Mouse (Mus musculus) kidney, adult 11 months (tissue): ENCODE measurements around the gene Cog8.
A peak's percentile ranks its signal among the peaks of the same experiment; 100 is the strongest.

Experiments used
- DNase-seq: peaks from one replicate; pipeline ENCODE4 v3.0.0; 2022

Gene Cog8

DNA sequence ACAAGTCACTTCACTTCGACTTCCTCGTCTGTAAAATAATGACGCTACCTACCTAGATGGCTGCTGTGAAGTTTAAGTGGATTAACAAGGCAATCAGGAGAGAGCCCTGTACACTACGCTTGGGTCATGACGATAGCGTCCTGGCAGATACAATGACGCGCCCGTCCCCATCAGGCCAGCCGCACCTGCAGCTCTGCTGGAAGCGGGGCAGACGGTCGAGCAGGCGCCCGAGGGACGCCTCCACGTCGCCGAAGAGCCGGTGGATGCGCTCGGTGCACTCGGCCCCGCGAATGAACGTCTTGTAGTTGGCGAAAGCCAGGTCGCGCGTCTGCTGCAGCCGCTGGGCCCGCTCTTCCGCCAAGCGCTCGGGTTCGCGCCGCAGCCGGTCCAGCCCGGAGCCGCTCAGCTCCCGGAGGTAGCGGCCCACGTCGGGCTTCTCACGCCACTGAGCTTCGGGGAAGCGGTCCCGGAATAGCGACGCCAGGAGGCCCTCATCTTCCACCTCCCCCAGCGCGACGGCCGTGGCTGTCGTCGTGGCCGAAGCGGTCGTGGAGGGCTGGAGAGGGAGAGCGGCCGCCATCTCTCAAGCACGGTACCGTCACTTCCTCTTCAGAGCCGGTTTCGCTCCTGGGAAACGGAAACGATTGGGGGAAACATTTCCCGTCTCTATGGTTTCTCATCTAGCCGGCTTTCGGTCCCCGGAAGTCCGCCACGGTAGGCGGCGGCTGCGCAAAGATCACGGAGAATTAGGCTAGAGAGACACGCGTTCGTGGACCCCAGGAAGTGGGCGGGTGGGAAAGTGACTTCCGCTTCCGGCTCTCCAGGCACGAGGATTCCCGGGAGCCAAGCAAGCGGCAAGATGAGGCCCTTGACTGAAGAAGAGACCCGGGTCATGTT is at the start of gene Cog8, which contains the start of gene Nip7:
Cog8 (minus strand) TSS at position 614 of the 897 bp plus-strand sequence.
Nip7 (plus strand) TSS at position 802 of the 897 bp plus-strand sequence.
- peak; percentile 97 for DNase-seq

DNA sequence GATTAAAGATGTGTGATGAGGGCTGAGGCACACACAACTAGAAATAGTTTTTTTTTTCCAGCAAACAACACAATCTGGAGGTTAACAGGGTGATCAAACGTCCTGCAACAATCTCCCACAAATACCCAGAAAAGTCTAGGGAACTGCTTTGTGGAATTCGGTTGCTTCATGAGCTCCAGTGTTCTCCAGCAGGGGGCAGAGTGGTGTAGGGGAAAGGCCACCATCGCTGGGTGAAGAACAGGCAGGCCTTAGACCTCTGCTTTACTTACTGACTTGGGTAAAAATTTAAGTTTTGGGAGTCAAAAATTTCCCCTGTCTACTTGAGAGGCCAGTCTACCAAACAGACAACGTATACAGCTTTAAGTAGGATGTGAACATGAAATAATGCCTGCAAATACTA is 48.1 kb upstream of the Cog8 start:
- DNase-seq: no peak

DNA sequence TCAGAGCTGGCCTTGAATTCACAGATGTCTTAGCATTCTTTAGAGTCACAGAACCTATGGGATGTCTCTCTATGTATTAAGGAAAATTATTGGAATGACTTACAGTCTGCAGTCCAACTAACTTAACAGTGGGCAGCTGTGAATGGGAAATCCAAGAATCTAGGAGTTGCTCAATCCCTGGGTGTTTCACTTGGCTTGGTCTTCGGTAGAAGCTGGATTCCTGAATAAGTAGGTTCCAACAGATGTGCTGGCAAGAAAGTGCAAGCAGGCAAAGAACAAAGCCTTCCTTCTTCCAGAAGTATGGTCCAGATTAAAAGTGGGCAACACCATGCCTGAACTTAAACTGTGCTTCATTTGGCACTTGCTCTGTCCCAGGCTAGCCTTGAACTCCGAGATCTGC is 44.1 kb upstream of the Cog8 start:
- DNase-seq: no peak

DNA sequence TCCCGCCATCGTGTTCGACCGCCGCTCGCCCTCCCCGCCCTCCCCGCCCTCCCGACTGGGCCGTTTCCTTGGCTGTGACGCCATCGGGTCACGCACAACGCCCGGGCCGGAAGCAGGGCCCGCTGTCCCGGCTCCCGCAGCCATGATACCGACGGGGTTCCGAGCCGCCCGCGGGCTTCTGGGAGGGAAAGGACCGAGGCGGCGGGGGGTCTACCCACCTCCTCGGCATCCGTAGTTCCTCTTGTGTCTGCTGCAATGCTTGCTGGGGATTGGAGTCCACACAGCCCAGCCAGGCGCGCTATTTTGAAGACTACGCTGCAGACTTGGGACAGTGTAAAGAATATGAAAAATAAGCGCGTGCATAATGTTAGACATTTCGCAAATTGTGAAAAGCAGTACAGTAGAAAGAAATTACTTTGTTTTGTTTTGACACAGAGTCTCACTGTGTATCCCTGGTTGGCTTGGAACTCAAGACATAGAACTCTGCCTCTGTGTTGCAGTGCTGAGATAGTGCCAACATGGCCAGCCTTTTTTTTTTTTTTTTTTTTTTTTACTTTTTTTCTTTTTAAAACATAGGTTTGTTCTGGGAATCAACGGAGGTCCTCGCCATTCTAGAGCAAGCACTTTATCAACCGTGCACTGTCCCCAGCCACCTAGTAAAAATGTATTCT is 40.0 kb upstream of the Cog8 start, which contains the start of gene Terf2:
Terf2 (minus strand) TSS at position 182 of the 671 bp plus-strand sequence.
- DNase-seq: peak; percentile 96

DNA sequence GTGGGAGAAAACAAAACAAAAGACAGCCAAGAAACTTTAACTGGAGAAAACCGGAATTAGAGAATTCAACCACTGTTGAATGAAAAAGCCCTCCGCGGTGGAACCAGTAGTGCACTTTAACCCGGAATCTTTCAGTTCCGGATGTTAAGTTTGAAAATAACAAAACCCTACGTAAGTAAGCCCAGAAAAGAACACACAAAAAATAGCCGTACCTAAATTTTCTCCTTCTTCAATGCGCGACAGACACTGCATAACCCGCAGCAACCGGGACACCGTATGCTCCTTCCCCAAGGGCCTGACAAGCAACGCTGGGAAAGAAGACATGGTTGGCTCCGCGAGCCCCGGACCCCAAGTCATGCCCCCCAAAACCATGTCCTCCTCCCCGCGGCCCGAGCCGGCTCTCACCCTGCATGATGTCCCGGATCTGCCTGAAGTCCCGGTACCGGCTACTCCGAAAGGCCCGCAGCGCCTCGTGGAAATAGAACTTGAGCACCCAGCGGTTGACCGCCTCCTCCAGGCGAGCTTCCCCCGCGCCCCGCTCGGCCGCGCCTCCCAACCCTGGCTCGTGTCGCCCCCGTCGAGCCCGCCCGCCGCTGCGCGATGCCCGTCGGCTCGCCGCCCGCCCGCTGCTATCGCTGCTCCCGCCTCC is 39.4 kb upstream of the Cog8 start:
- no peak for DNase-seq

DNA sequence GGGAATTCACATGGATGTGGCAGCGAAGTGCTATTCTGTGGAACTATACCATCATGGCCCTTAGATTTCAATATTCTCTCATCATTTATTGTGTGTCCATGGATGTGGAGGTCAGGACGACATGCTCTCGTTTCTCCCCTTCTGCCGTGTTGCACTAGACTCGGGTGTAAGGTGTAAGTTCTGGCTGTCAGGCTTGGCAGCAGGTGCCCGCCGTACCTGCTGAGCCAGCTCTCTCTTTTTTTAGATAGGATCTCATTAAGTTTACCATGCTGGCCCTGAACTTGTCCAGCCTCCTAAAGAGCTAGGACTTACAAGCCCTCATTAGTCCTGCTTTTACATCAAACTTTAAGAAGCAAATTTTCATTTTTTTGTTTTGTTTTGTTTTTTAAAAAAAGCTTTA is 34.0 kb upstream of the Cog8 start:
- no peak for DNase-seq

DNA sequence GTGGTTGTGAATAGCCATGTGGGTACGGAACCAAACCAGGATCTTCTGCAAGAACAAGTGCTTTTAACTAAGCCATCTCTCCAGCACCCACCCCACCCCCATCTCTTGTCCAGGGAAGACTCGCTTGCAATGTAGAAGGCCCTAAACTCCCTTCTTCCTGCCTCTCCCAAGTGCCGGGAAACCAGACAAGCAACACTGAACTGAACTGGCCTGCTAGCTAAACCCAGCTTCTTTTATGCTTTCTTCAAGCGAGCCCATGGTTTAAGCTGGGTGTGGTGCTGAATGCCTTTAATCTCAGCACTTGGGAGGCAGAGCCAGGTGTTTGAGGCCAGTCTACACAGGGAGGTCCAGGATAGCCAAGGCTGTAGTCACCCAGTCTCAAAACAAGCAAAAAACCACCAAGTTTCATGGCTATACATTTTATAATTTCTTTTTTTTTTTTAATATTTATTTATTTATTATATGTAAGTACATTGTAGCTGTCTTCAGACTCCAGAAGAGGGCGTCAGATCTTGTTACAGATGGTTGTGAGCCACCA is 32.1 kb upstream of the Cog8 start:
- DNase-seq: no peak

DNA sequence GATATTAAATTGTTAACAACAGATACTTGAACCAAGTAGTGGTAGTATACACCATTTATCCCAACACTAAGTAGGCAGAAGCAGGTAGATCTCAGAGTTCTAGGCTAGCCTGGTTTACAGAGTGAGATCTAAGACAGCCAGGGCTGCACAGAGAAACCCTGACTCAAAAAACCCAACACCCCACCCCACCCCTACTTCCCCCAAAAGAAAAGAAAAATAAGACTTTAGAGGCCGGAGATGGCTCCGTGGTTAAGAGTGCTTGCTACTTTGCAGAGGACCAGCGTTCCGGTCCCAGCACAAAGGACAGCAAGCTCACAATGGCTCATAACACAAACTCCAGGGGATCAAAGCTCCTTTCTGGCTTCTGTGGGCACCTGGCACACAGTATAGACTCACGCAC is 29.5 kb upstream of the Cog8 start:
- no peak for DNase-seq

DNA sequence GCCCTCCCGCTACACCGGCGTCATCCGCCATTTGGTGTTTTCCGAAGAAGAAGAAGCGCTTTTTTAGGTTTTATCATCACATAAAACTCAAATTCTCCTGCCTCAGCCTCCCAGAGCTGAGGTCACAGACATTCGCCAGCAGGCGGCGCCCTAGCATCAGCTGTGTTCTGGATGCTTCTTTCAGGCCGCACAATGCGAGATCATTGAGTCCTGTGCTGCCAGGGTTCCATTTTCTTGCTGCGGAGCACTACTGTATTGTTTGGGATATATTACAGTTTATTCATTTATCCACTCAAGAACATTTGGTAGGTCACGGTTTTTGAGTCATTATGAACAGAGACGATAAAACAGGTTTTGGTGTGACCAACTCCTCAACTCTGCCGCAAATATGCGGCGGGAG is 28.9 kb upstream of the Cog8 start:
- no peak for DNase-seq

DNA sequence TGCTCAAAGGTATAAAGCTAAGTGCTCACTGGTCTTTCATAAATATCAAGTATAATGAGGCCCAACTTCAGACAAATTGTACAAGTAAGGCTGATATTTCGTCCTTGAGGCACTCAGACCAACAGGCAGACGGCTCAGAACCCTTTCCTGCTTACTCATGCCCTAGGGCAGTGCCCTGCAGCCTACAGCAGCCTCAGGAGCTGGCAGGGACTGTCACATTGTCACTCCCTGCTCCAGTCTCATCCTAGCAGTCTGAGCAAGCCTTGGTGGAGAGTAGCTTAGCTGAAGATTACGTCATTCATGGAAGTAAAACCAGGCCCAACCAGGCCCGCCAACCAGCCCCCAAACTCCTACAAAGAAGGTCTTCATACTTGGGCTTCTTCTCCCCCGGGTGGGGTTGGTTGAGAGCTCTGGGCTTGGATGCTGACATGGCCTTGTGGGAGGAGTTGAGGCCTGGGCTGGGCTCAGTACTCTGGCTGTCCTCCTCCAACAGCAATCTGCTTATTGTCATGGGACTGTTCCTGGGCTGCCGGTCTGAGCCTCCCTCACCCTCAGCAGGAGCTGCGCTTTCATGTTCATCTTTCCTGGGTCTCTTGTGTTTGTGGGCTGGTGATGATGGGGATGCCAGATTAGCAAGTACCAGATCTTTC is 19.9 kb upstream of the Cog8 start:
- DNase-seq: no peak

DNA sequence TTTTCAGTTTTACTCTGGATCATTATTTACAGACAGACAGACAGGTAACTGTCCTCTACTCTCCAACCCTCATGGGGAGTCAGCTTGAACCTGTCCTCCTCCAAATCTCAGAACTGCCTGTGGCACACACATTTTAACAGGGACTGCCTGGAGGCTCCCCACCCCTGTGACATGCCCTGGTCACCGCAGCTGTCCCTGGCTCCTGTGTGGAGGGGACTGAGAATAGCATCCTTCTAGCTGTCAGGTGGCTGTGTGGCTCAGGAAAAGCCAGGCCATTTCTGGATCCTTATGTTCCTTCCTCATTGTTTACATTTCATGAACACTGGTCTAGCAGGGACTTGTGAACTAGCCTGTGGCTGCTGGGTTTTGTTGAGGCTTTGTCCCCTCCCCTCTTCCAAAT is 17.6 kb upstream of the Cog8 start:
- DNase-seq: no peak

DNA sequence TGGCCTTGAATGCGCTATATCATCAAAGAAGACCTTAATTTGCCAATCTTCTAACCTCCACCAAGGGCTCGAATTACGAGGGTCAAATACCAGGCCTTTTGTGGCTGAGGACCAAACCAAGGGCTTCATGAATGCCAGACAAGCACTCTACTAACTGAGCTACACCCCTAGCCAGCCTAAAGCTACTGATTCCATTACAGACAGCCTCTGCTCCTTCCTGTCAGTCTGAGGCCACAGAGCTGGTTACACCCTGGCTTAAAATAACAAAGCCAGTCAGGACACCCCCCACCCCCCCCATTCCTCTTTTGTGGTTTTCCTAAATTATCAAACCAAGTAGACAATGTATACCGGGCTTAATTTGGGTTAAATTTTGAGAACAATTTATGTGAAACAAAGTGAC is 17.2 kb upstream of the Cog8 start:
- no peak for DNase-seq

DNA sequence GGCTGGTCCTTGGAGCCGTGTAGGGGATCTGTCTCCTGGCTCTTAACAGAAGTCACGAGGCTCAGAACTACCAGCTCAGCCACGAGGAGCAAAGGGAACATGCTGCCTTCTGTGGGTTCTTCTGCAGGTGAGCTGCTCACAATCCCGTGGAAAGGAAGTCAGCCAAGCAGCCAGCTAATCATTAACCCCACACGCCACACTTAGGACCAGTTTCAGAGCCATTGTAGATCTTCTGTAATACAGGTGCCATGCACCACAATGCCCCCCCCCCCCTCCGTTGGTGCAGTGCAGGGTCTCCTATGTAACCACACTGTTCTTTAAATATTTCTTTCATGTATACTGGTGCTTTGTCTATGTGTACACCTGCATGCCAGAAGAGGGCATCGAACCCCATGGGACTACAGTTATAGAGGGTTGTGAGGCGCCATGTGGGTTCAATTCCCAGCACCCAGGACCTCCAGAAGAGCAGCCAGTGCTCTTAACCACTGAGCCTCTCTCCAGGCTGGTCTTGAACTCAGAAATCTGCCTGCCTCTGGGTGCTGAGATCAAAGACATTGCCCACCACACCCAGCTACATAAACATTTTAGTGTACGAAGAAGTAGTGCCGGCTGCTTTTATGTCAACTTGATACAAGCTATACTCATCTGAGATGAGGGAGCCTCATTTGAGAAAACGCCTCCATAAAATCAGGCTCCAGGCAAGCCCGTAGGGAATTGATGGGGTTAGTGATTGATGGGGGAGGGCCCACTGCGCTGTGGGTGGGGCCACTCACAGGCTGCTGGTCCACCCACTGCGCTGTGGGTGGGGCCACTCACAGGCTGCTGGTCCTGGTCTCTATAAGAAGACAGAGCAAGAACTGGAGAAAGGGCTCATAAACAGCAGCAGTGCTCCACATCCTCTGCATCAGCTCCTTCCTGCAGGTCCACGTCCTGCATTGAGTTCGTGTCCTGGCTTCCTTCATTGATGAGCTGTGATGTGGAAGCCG is 9.3 kb upstream of the Cog8 start, which contains the start of gene Tmed6:
Tmed6 (minus strand) TSS at position 134 of the 986 bp plus-strand sequence.
- peak; percentile 89 for DNase-seq

DNA sequence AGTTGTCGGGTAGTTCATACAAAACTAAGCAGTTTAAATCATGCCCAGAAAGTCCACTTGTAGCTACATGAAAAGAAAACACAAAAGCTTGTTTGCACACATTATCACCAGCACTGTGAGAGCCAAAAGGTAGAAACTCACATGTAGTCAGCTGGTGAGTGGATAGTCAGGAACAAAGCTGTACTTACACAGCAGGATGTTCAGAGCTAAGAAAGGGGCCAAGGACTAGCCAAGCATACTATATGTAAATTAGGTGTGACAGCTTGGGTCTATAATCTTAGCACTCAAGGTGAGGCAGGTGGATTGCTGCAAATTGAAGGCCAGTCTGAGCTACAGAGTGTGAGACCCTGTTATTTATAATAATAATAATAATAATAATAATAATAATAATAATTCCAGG is 6.1 kb upstream of the Cog8 start:
- no peak for DNase-seq

DNA sequence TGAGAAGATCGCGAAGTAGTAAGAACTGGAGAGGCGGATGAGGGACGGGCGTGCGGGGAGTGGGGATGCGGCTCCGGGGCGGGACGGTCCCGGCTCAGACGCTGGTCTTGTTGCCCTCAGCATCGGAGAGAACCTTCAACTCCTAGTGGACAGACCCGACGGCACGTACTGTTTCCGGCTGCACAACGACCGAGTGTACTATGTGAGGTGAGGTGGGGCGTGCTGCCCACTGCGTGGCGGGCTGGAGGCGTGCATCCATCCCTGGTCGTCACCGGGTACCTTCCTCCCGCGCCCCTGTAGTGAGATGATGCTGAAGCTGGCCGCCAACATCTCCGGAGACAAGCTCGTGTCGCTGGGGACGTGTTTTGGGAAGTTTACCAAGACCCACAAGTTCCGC is 482 bp upstream of the Cog8 start:
- no peak for DNase-seq

DNA sequence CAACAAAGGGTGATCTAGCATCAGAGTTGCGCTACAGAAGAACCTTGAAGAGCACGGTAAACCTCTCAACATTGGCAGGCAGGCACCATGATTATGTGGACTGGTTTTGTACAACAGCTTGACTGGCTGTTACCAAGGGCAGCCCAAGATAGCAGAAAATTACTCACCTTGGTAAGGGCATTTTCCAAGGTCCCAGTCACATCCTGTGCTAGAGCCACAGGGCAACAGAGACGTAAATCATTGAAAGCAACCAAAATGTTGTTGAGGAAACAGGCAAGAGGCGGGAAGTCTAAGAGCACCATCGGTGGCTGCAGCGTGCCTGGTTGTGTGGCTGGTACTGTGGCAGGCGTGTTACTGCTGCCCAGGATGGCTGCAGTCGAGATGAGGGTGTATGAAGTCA is 4.4 kb downstream of the Cog8 start:
- DNase-seq: no peak

DNA sequence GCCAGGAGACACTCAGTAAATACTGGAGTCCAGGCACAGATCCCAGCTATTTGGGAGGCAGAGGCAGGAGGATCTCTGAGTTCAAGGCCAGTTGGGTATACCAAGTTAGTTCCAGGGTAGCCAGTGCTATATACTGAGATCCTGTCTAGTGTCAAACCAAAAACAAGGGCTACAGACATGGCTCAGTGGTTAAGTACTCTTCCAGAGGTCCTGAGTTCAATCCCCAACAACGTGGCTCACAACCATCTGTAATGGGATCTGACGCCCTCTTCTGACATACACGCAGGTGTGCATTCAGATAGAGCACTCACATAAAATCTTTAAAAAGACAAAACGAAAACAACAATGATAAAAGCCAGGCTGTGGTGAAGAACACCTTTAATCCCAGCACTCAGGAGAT is 7.0 kb downstream of the Cog8 start:
- DNase-seq: no peak

DNA sequence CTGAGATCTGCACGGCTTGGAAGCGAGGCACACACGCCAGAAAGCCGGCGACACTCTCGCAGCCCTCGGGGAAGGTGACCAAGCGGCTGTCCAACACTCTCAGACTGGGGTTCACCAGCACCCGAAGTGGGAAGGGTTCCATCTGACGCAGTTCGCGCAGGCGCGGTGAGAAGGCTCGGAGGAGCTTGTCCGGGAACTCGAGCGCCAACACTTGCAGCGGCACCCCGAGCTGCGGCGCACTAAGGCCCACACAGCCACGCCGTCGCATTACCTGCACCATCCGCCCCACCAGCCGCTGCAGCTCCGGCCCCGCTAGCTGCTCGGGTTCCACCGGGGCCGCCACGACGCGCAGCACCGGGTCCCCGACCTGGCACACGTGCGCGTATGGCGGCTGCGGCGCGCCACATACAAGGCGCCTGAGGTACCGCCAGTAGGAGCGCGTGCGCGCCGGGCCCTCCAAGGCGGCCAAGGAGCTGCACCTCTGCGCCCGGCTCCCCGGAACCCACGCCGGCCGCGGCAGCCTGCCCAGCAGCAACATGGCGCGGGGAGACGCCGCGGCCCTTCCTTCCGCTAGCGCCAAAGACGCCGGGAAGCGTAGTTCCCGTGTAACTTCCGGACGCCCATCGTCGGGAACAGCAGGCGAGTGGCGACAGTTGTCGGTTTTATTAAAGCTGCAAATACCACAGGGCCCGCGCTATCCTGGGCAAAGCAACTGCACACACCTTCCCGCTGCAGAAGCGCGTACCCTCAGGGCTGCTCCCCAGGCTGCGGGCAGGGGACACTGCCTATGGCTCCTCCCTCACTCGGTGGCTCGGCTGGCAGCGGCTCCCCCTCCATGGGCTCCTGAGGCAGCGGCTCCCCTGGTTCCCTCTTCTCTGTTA is 8.2 kb downstream of the Cog8 start, which contains the start of gene Pdf:
Pdf (minus strand) TSS at position 554 of the 881 bp plus-strand sequence.
- DNase-seq: peak; percentile 77

DNA sequence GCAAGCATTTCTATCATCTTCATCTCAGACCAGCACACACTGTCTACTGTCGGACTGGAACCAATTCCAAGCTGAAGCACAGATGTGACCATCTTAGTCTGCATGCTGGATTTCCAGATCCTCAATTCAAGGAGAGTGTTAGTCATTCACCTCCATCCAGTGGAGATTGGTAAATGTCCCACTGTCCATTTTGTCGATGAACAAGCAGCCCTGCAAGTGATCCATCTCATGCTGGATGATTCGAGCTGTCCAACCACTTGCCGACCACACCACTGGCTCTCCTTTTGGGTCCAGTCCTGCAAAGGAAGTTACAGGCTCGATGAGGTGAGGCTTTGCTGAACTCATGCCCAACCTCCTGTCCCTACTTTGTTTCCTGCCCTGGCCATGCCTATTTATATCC is 9.5 kb downstream of the Cog8 start:
- DNase-seq: no peak

DNA sequence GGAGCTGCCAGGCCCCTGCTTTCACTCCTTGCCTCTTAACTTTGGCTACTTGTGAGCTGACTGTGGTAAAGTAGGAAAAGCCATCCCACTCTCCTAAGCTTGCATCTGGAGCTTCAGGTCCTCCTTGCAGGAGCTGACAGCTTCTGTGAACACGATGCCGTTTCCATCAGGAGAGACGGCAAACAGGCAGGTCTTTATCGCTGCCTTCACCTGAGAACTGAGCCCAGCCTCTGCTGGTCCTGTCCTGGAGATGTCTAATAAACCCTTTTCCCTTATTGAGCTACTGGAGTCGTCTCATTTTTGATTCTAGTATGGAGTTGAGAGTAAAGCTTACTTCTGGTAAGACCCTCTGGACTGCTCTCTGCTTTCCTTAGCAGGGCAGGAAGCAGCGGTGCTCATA is 11.0 kb downstream of the Cog8 start:
- DNase-seq: no peak
